Mouse (Mus musculus) layer of hippocampus, adult 8-10 months (tissue): ENCODE results near the gene 2810006K23Rik. TPM values are rescaled to one million over a fixed set of nuclear protein-coding genes. Genes with fewer than 3 reads are reported as not detected.
"Not testable (repeated sequence)": the region's sequence is repeated elsewhere in the genome, so short reads cannot be mapped to it uniquely, and the experiment has no call there.

Experiments
- DNase-seq, 2 experiments: peaks; one replicate each; pipeline ENCODE4 v3.0.0; 2022; ENCODE audit warnings: low spot score in 2 of 2
- total RNA-seq, 4 experiments: library from RNA; stranded (reverse); gene quantifications; 2 replicates each; pipeline ENCODE4 v1.2.4; 2022

Gene 2810006K23Rik
- total RNA-seq, 4 experiments from 2014 or later: 12.3 to 17.1 (median 14.6) TPM

- no peak for DNase-seq
Observed at GRCm38 (mm10) chr5:124342897-124343296, 15.0 kb downstream of the 2810006K23Rik start.

DNA sequence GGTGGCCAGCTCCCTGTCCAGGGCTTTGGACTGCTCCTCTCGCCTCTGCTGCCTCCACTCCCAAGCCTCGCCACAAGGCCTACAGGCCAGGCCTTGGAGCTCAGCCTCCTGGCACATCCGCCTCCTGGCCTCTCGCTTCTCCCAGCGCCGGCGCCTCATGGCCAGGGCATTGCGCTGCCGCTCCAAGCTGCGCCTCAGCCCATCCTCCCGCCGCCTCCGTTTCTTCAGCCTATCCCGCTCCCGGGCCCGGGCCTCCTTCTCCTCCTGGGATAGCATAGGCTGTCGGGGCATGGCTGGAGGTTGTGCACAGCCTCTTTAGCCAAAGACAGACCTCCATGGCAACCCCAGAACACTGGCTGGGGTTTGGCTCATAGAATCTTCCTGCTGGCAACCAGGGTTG, 21.3 kb downstream of the 2810006K23Rik start:
- DNase-seq: no peak

- no peak for DNase-seq
Observed at GRCm38 (mm10) chr5:124350350-124350749, 22.5 kb downstream of the 2810006K23Rik start.

GRCm38 (mm10) chr5:124351111-124351560, 23.2 kb downstream of the 2810006K23Rik start:
- peak; percentile 67 to 77 for DNase-seq

GRCm38 (mm10) chr5:124351604-124352003, 23.7 kb downstream of the 2810006K23Rik start:
- DNase-seq: no peak

DNA sequence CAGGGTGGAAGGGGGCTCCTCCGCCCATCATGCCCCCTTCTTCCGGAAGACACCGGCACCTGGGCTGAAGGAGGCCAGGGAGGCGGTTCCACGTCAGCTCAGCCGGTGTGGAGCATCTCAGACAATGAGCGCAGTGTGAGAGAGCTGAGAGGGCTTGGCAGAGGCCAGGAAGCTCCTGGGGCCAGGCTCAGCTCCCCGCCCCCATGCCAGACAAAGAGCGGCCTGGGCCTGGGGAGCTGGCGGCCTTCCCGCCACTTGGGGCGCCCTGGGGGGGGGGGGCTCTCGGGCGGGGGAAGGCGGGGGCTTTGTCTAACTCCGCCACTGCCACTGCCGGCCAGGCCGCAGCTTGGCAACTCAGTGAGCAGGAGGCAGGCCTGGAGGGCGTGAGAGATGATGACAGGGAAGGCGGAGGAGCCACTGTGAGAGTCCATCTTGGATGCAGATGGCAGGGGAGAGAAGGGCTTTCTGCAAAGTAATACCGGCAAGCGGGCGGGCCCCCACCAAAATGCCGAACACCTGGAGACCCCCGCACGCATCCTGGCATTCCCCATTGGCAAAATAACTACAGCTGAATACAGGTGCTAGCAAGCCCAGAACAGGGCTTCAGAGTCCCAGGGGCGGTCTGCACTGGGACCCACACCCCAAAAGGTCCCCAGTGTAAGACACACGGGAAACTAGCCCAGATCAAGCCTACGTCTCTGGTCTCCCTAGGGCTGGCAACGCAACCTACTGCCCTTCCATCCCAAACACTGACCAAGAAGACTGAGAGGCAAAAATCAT, 24.4 kb downstream of the 2810006K23Rik start:
- DNase-seq: peak; percentile 76 to 84

GRCm38 (mm10) chr5:124353011-124353725, 25.3 kb downstream of the 2810006K23Rik start:
- DNase-seq: no peak

- no peak for DNase-seq
Observed at GRCm38 (mm10) chr5:124353726-124354547, 26.0 kb downstream of the 2810006K23Rik start.

- no peak for DNase-seq
Observed at GRCm38 (mm10) chr5:124354574-124355424, 26.9 kb downstream of the 2810006K23Rik start.

DNA sequence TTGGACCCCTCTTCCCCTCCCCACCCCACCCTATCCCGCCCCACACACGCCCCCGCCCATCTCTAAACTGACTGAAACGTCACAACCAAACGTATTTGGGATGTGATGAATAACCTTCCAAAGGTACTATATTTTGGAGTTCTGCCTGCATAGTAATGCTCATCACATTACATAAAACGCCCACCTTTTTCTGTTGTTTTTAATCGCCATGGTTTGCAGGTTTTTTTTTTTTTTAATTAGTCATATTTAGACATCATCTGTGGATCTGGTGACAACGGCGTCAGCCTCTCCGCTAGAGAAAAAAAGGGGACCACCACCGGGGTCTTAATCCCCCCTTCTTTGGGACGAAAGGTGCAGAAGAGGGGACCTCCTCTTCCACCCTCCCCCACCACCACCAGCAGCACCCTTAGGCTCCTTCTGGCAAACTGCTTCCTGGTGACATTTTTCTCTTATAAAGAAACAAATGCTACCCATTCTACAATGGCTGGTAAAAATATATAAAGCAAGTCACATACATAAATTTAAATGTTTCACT, 27.6 kb downstream of the 2810006K23Rik start:
- DNase-seq: no peak

- no peak for DNase-seq
Observed at GRCm38 (mm10) chr5:124356695-124357094, 28.8 kb downstream of the 2810006K23Rik start.

GRCm38 (mm10) chr5:124359641-124360040, 31.8 kb downstream of the 2810006K23Rik start:
- DNase-seq: no peak

GRCm38 (mm10) chr5:124362982-124363381, 35.1 kb downstream of the 2810006K23Rik start, which contains the start of gene Cdk2ap1:
Gene Cdk2ap1, minus strand, starts transcription at chr5:124363082.
- DNase-seq: not testable (repeated sequence)

- no peak for DNase-seq
Observed at GRCm38 (mm10) chr5:124364173-124364918, 36.5 kb downstream of the 2810006K23Rik start.

DNA sequence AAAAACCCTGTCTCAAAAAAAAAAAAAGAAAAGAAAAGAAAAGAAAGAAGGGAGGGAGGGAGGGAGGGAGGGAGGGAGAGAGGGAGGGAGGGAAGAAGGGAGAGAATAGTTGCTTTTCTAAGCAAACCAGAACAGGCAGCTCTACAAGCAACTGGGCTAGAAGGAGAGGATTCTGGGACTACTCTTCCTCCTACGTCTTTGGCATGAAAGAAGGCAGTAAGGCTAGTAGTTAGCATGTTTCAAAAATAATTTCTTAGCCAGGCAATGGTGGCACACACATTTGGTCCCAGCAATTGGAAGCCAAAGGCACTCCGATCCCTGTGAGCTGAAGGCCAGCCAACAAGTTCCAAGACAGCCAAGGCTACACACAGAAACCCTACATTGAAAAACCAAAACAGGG, 37.9 kb downstream of the 2810006K23Rik start:
- no peak for DNase-seq

- DNase-seq: no peak
Observed at GRCm38 (mm10) chr5:124366721-124367120, 38.8 kb downstream of the 2810006K23Rik start.

DNA sequence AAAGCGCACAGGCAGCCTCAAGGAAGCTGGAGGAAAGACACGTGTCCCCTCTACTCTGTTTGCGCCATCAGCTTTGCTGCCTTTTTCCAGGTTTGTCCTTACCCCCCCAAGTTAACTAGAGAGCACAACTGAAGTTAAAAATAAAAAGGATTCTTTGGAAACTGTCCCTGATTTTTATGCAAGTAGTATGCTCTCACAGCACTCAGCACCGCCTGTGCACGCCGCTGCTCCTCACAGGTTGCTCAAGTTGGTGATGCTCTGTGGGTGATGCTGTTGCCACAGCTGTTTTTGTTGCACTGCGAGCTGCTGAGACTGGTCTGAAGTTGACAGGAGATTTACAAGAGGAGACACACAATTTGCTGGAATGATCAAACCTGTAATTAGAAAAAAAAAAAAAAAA, 46.4 kb downstream of the 2810006K23Rik start:
- no peak for DNase-seq

GRCm38 (mm10) chr5:124376401-124376800, 48.5 kb downstream of the 2810006K23Rik start:
- DNase-seq: no peak

GRCm38 (mm10) chr5:124377149-124377548, 49.3 kb downstream of the 2810006K23Rik start:
- DNase-seq: no peak

DNA sequence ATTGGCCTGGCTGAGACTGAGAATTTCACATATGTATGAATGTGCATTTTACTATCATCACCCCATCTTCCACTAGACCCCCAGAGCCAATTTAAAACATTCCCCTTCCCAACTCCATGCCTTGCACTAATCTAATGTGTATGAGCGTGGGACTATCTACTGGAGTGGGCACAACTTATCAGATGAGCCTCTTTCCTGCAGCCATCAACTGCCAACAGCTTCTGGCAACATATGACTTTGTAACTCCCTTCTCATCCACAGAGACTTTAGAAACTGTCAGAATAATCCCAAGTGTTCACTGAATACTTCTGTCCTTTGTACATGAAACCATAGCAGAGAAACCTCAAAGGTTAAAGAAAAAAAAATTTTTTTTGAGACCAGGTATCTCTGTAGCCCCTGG, 52.2 kb downstream of the 2810006K23Rik start:
- DNase-seq: no peak
